Mouse (Mus musculus) CD4-positive, CD25-positive, alpha-beta regulatory T cell, adult 2 months (primary cell): ENCODE results near the gene Bcat1.

Experiments
- DNase-seq: peaks from one replicate; pipeline ENCODE4 v3.0.0-alpha.2; 2012; ENCODE audit warnings: low read depth, low spot score

Gene Bcat1

GRCm38 (mm10) chr6:145093038-145093622 is 17.1 kb upstream of the Bcat1 start:
- DNase-seq, result peak; percentile 56

DNA sequence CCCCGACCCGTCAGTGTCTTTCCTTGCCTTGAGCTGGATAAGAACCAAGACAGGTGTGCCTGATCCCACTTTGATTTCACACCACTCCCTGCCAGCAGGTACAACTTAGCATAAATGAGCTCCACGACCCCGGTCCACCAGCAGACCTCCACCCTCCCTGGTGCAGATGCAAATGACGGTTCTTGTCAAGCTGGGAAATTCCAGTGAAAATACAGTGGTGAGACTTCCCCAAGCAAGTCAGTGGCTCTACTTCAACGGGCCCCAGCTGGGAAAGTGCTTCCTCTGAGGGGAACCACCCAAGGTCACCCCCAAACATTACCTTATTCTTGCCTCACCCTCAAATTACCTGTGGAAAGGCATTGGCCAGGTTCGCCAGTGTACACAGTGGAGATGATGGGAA is 16.0 kb upstream of the Bcat1 start:
- peak; percentile 20 for DNase-seq

DNA sequence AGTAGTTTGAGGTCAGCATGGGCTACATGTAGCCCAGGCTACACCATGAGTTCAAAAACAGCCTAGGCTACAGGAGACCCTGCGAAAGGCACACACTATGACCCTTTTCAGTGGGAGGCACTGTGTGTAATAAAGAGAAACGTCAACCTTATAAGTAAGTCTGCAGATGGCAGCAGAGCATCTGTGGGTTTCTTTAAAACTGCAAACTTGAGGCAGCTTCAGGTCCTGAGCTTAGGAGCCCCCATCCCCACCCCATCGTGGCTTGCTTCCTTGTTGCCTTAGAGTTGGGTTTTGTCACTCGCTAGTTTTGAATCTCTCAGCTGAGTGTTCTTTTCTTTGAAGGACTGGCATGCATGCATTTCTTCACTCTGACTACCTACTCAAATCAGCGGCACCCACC is 14.9 kb upstream of the Bcat1 start:
- DNase-seq, result peak; percentile 64

DNA sequence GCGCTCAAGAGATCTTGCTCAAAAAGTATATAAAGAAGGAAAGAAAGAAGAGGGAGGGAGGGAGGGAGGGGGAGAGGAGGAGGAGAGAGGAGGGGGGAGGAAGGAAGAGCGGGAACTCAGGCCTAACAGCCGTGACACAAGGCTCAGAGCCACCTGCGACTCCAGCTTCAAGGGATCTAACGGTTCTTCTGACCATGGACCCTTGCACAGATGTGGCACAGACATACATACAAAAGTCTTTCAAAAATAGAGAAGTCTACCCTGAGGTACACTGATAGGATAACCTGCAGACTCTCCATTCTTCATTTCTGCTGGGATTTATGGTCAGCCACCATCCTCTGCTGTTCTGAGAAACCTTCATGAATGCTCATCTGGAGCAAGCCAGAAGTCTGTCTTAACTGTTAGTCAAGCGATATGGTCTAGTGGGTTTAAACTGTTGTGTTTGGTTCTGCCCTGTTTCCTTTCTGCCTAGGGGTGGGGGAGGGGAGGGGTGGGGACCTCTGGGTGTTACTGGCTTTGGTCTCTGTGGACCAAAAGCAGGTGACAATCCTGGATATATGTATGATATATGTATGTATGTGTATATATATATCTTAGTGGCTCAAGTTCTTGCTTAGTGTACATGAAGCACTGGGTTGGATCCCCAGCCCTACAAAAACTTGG is 14.3 kb upstream of the Bcat1 start:
- DNase-seq, result no peak

DNA sequence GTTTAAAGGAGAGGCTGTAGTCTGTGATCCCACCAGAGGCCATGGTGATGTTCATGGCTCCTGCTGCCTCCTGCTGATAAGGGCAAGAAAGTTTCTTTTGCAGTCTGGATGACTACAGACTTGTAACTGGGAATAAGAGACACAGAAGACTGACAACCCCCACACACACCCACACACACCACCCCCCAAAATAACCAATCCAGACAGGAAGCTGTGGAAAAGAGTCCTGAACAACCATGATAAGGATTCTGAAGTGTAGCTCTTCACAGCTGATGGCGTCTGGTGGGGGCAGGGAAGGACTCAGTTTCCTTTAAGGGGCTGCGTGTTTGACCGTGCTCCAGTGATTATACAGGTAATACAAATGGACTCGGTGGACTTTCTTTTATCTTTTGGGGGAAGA is 13.4 kb upstream of the Bcat1 start:
- DNase-seq, result no peak

DNA sequence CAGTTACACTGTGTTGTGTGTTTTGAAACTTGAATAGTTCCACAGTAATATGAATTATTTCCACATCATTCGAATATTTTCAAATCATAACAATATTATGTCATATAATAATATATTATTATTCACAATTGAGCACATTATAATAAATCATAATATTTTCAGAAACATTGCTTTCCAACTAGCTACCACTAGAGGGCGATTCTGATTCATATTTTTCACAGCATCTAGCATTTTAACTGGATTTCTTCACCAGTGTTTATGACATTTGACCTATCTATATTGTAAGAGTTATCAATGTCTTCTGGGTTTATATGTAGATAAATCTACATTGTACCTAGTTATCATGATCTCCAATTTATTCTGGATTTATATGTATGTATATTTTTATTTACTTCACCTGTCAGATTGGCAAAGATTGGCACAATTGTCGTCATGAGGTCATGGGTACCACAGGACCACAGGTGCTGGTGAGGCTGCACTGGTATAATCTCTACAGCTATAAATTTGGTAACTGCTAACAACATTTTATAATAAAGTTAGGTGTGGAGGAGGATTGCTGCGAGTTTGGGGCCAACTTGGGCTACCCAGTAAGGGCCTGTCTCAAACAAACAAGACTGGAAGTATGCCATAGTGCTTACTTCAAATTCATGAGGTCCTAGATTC is 12.6 kb upstream of the Bcat1 start:
- peak; percentile 66 for DNase-seq

- no peak for DNase-seq
Observed at GRCm38 (mm10) chr6:145084343-145085117, 8.5 kb upstream of the Bcat1 start.

DNA sequence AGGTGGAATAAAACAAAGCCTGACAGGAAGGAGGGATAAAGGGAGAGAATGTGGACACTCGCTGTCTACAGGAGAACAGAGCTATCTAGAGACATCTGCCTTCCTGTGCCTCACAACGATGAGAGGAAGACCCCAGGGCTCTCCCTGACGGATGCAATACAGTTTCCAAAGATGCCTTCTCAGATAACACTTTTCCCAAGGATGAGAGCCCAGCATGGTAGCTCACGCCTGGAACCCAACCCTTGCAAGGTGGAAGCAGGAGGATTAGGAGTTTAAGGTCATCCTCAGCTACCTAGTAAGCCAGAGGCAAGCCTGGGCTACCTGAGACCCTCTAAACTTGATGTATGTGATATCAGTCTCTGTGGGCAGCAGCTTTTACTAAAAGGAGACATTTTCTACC is 5.7 kb upstream of the Bcat1 start:
- no peak for DNase-seq

DNA sequence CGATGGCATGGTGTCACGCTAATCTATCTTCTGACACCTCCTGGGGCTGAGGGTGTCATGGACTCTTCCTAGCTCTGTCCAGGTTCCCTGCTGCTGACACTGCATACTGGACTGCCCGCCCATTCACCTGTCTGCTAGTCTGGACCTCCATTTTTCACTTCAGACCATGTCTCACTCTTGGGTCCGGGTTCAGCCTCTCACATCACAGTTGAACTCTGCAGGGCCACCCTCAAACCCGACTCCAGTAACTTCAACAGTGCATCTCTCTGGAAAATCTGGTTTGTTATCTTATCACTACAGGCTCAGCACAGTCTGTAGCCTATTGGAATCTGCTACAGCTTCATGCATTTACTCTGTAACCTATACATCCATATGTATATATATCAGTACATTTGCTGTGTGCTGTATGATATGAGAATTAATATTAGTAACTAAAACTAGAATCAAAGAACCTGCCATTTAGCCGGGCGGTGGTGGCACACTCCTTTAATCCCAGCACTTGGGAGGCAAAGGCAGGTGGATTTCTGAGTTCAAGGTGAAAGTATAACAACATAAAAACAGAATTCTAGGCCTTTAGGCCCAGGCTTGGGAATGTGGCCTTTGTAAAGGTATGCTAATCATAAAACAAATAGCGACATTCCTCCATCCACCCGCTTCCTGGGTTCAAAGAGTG is 3.2 kb upstream of the Bcat1 start:
- no peak for DNase-seq

- DNase-seq, result peak; percentile 28
Observed at GRCm38 (mm10) chr6:145076286-145076685, 302 bp upstream of the Bcat1 start.

GRCm38 (mm10) chr6:145075088-145075547 is 866 bp downstream of the Bcat1 start:
- DNase-seq, result peak; percentile 64

- DNase-seq, result peak; percentile 40
Observed at GRCm38 (mm10) chr6:145074461-145074860, 1.5 kb downstream of the Bcat1 start.

GRCm38 (mm10) chr6:145069921-145070320 is 6.1 kb downstream of the Bcat1 start:
- no peak for DNase-seq

- DNase-seq, result no peak
Observed at GRCm38 (mm10) chr6:145069397-145069796, 6.6 kb downstream of the Bcat1 start.

DNA sequence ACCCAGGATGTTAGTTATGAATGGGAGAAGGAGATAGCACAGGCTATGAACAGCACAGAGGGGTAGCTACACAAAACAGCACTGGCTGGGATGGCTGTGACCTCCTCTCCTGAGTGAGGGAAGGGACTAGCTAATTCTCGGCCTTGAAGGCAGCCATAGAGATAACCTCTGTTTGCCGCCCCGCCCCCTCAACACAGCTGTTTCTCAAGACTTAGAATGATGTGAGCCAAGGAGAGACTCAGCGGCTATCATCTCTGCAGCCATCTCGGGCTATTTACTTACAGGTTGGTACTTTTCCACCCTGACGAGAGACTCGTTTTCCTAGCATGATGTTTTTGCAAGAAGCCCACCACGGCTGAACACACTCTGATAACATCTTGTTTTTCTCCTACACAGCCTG is 8.3 kb downstream of the Bcat1 start:
- no peak for DNase-seq

DNA sequence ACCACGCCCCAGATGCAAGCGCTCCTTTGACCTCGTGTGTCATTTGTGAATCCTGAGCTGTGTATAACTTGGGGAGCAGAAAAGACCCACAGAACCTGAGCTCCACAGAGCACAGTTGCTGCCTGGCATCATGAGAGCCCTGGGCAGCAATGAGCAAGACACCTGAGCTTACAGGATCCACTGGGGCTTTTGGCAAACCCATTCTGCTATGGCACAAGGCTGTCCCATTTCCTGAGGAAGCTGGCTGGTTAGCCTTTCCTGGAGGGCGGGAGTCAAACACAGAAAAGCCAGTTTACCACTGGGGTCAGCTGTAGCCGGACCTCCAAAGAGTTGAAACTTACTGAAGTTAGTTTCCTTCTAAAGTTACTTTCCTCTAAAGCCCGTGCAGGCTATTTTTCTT is 9.6 kb downstream of the Bcat1 start:
- DNase-seq, result no peak

DNA sequence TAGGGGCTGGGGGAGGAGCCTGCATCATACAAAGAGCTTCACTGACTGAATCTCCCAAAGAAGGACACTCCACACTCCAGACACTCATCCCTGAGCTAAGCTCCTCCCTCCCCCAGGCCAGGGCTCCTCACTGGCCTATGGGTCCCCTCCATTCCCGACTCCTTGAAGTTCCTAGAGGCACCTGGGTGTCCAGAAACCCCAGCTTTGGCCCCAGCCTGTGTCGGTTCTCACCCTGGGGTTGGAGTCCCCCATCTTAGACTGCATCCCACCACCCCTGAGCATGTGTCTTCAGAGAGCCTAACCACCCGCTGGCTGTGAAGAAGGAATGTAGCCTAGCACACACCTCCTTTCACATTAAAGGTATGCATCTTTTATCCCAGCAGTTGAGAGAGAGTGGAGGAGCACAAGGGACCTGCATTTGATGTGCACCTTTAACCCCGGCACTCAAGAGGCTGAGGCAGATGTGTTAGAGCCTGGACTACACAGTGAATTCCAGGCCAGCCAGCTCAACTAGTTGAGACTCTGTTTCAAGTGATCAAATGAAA is 10.6 kb downstream of the Bcat1 start:
- no peak for DNase-seq

GRCm38 (mm10) chr6:145064104-145064503 is 11.9 kb downstream of the Bcat1 start:
- DNase-seq, result no peak

- no peak for DNase-seq
Observed at GRCm38 (mm10) chr6:145063212-145063868, 12.6 kb downstream of the Bcat1 start.

- no peak for DNase-seq
Observed at GRCm38 (mm10) chr6:145062763-145063162, 13.2 kb downstream of the Bcat1 start.

DNA sequence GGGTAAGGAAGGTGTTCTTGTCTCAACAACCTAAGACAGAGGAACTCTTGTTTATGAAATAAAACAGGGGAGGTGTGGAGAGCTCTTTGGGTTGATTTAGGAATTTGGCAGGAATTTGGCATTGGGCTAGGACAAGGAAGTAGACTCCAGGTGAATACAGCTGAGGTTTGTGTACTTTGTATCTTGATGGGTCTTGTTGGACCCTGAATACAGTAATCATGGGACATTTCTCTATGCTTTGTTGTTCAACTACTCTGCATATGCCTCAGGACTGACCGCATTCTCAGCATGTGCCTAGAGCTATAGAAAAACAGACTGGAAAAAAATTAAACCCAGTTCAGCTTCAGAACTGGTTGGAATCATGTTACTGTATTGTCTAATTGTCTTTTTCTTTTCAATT is 14.6 kb downstream of the Bcat1 start:
- DNase-seq, result no peak
